Mouse (Mus musculus) liver, postnatal 0 days (tissue): ENCODE data around the gene Akap7.

Experiments used
- CTCF ChIP-seq: sonication (generic); IDR thresholded peaks from 2 replicates; pipeline ENCODE4 v1.5.1; 2016; ENCODE audit warnings: antibody characterized with exemption, low read depth
- EP300 ChIP-seq: IDR thresholded peaks from 2 replicates; pipeline ENCODE4 v1.6.1; 2016; ENCODE audit warnings: antibody characterized with exemption, low read depth, mild to moderate bottlenecking

- TF ChIP-seq CTCF (no peak), EP300 (no peak)
Measured at GRCm38 (mm10) chr10:25317665-25318064, 10.0 kb upstream of the Akap7 start.
